Mouse (Mus musculus): ENCODE results near the gene 1810043G02Rik.
"Not testable (repeated sequence)": the region's sequence is repeated elsewhere in the genome, so short reads cannot be mapped to it uniquely, and the experiment has no call there.

The 1810043G02Rik gene

GRCm38 (mm10) chr10:78005791-78006438, 27.6 kb downstream of the 1810043G02Rik start:
- no peak for DNase-seq

GRCm38 (mm10) chr10:78007203-78007602, 28.9 kb downstream of the 1810043G02Rik start:
- no peak for DNase-seq

GRCm38 (mm10) chr10:78008169-78008568, 29.8 kb downstream of the 1810043G02Rik start:
- no peak for DNase-seq

GRCm38 (mm10) chr10:78009184-78009944, 31.0 kb downstream of the 1810043G02Rik start:
- peak; percentile 99 for DNase-seq

GRCm38 (mm10) chr10:78009945-78010293, 31.6 kb downstream of the 1810043G02Rik start, which contains the start of gene Pfkl:
Pfkl (minus strand) TSS chr10:78010083.
- no peak for DNase-seq

- no peak for DNase-seq
These were observed 32.0 kb downstream of the 1810043G02Rik start for GRCm38 (mm10) chr10:78010335-78010734.

- DNase-seq, result not testable (repeated sequence)
These were observed 32.8 kb downstream of the 1810043G02Rik start for GRCm38 (mm10) chr10:78011116-78011515.

- no peak for DNase-seq
These were observed 34.6 kb downstream of the 1810043G02Rik start for GRCm38 (mm10) chr10:78012661-78013495.

GRCm38 (mm10) chr10:78015489-78015888, 37.2 kb downstream of the 1810043G02Rik start:
- no peak for DNase-seq

GRCm38 (mm10) chr10:78016366-78016765, 38.0 kb downstream of the 1810043G02Rik start:
- DNase-seq, result no peak

GRCm38 (mm10) chr10:78018797-78019203, 40.5 kb downstream of the 1810043G02Rik start:
- DNase-seq, result peak; percentile 92

GRCm38 (mm10) chr10:78019291-78019690, 41.0 kb downstream of the 1810043G02Rik start:
- DNase-seq, result no peak

- not testable (repeated sequence) for DNase-seq
These were observed 41.7 kb downstream of the 1810043G02Rik start for GRCm38 (mm10) chr10:78019984-78020383.

- DNase-seq, result not testable (repeated sequence)
These were observed 47.1 kb downstream of the 1810043G02Rik start for GRCm38 (mm10) chr10:78025453-78025852.

GRCm38 (mm10) chr10:78028129-78028528, 49.8 kb downstream of the 1810043G02Rik start:
- peak; percentile 87 for DNase-seq

- no peak for DNase-seq
These were observed 50.8 kb downstream of the 1810043G02Rik start for GRCm38 (mm10) chr10:78029080-78029479.

- DNase-seq, result no peak
These were observed 53.7 kb downstream of the 1810043G02Rik start for GRCm38 (mm10) chr10:78031987-78032386.
